Mouse (Mus musculus): Measurements from ENCODE around the gene Ifnl3. TPM values are rescaled to one million over a fixed set of nuclear protein-coding genes. Genes with fewer than 3 reads are reported as not detected.

The Ifnl3 gene
- polyA plus RNA-seq, 1 experiment from 2014 or later = not detected

- Histone ChIP-seq H3K27me3 (replicated peaks) (no peaks in the 10 kb centered on the region), H3K36me3 (peaks cover 67% of the 10 kb centered on the region), H3K9me3 (no peaks in the 10 kb centered on the region), H3K9ac (no peak overlapping the region), H3K4me1 (peaks cover 31% of the 10 kb centered on the region), H3K4me3 (no peak overlapping the region), H3K27ac (replicated peaks) (no peak overlapping the region), H3K4me2 (no peak overlapping the region)
- no peak for ATAC-seq (ENCODE audit: extremely low read depth, insufficient number of reproducible peaks, low FRiP score, low TSS enrichment)
- WGBS = 72% methylated on average over 4 of the region's 4 CpGs
Observed at GRCm38 (mm10) chr7:28567539-28567938, 44.9 kb downstream of the Ifnl3 start.

GRCm38 (mm10) chr7:28568253-28568652 lies 45.6 kb downstream of the Ifnl3 start:
- Histone ChIP-seq H3K27me3 (replicated peaks) (no peaks in the 10 kb centered on the region), H3K9me3 (no peaks in the 10 kb centered on the region), H3K27ac (replicated peaks) (no peak overlapping the region), H3K4me3 (no peak overlapping the region), H3K36me3 (peaks cover 60% of the 10 kb centered on the region), H3K4me1 (peaks cover 38% of the 10 kb centered on the region), H3K4me2 (no peak overlapping the region), H3K9ac (no peak overlapping the region; the same call in 1 of the 2 replicates)
- ATAC-seq (ENCODE audit: extremely low read depth, insufficient number of reproducible peaks, low FRiP score, low TSS enrichment) = no peak

GRCm38 (mm10) chr7:28570291-28570981 lies 47.8 kb downstream of the Ifnl3 start:
- 55% methylated on average over 12 of the region's 12 CpGs for WGBS
- no peak overlapping the region for H3K4me2 ChIP-seq
- no peak overlapping the region for H3K4me3 ChIP-seq
- H3K36me3 ChIP-seq = peaks cover 38% of the 10 kb centered on the region
- peak overlapping the region; percentile 30 for H3K27ac ChIP-seq (replicated peaks)
- peaks cover 54% of the 10 kb centered on the region for H3K4me1 ChIP-seq
- H3K9me3 ChIP-seq = no peaks in the 10 kb centered on the region
- peak overlapping the region; percentile 58 for H3K9ac ChIP-seq
- H3K27me3 ChIP-seq (replicated peaks) = no peaks in the 10 kb centered on the region
- ATAC-seq (ENCODE audit: extremely low read depth, insufficient number of reproducible peaks, low FRiP score, low TSS enrichment) = no peak

- H3K27ac ChIP-seq (replicated peaks) = peak overlapping the region; percentile 30
- no peaks in the 10 kb centered on the region for H3K27me3 ChIP-seq (replicated peaks)
- no peaks in the 10 kb centered on the region for H3K9me3 ChIP-seq
- peaks cover 60% of the 10 kb centered on the region for H3K4me1 ChIP-seq
- no peak for ATAC-seq (ENCODE audit: extremely low read depth, insufficient number of reproducible peaks, low FRiP score, low TSS enrichment)
- 38% methylated on average over 5 of the region's 5 CpGs for WGBS
- no peak overlapping the region for H3K4me2 ChIP-seq
- peak overlapping the region; percentile 58 for H3K9ac ChIP-seq
- no peak overlapping the region for H3K4me3 ChIP-seq
- H3K36me3 ChIP-seq = peaks cover 31% of the 10 kb centered on the region
Observed at GRCm38 (mm10) chr7:28570982-28571682, 48.5 kb downstream of the Ifnl3 start.

GRCm38 (mm10) chr7:28572689-28573088 lies 50.1 kb downstream of the Ifnl3 start:
- Histone ChIP-seq H3K9me3 (no peaks in the 10 kb centered on the region), H3K9ac (0 out of 2 replicates have a peak overlapping the region, but pooled peaks have one; percentile 15), H3K27me3 (replicated peaks) (no peaks in the 10 kb centered on the region), H3K36me3 (peaks cover 16% of the 10 kb centered on the region), H3K4me2 (no peak overlapping the region), H3K4me1 (peaks cover 76% of the 10 kb centered on the region), H3K27ac (replicated peaks) (no peak overlapping the region), H3K4me3 (no peak overlapping the region)
- WGBS = 78% methylated on average over 5 of the region's 5 CpGs
- ATAC-seq (ENCODE audit: extremely low read depth, insufficient number of reproducible peaks, low FRiP score, low TSS enrichment) = no peak

GRCm38 (mm10) chr7:28573236-28573635 lies 50.6 kb downstream of the Ifnl3 start:
- peaks cover 11% of the 10 kb centered on the region for H3K36me3 ChIP-seq
- WGBS = 89% methylated on average over 3 of the region's 3 CpGs
- H3K27me3 ChIP-seq (replicated peaks) = no peaks in the 10 kb centered on the region
- H3K4me3 ChIP-seq = no peak overlapping the region
- H3K9me3 ChIP-seq = no peaks in the 10 kb centered on the region
- H3K4me1 ChIP-seq = peaks cover 81% of the 10 kb centered on the region
- no peak overlapping the region for H3K4me2 ChIP-seq
- no peak overlapping the region for H3K27ac ChIP-seq (replicated peaks)
- ATAC-seq (ENCODE audit: extremely low read depth, insufficient number of reproducible peaks, low FRiP score, low TSS enrichment) = no peak
- H3K9ac ChIP-seq = no peak overlapping the region

Small RNA genes within 50 kb of the gene (microRNA-seq; reads per million reads assigned to microRNA genes)
- 1.0 reads per million for gene Mir7049

Other genes with a start within 250 kb of the Ifnl3 start
- gene Eid2b, start 245.1 kb upstream of the Ifnl3 start, polyA plus RNA-seq (2015; fragmentation: Nextera tagmentation; extraction: Ambion mirVana) = 7.4 and 7.6 TPM in 2 replicates
- gene Selenov, start 231.7 kb upstream of the Ifnl3 start, polyA plus RNA-seq (2015; fragmentation: Nextera tagmentation; extraction: Ambion mirVana) = not detected in 2 replicates
- 0.05 and 0.19 TPM in 2 replicates for gene Dll3, start 220.6 kb upstream of the Ifnl3 start, polyA plus RNA-seq (2015; fragmentation: Nextera tagmentation; extraction: Ambion mirVana)
- 114 and 131 TPM in 2 replicates for gene Timm50, start 210.8 kb upstream of the Ifnl3 start, polyA plus RNA-seq (2015; fragmentation: Nextera tagmentation; extraction: Ambion mirVana)
- 60.1 and 62.3 TPM in 2 replicates for gene Supt5, start 184.1 kb upstream of the Ifnl3 start, polyA plus RNA-seq (2015; fragmentation: Nextera tagmentation; extraction: Ambion mirVana)
- gene Rps16, start 172.2 kb upstream of the Ifnl3 start, polyA plus RNA-seq (2015; fragmentation: Nextera tagmentation; extraction: Ambion mirVana) = 599 and 651 TPM in 2 replicates
- gene Plekhg2, start 150.2 kb upstream of the Ifnl3 start, polyA plus RNA-seq (2015; fragmentation: Nextera tagmentation; extraction: Ambion mirVana) = 43.5 and 49.3 TPM in 2 replicates
- 11.9 and 13.6 TPM in 2 replicates for gene Zfp36, start 142.6 kb upstream of the Ifnl3 start, polyA plus RNA-seq (2015; fragmentation: Nextera tagmentation; extraction: Ambion mirVana)
- 49.9 and 54.2 TPM in 2 replicates for gene Med29, start 130.1 kb upstream of the Ifnl3 start, polyA plus RNA-seq (2015; fragmentation: Nextera tagmentation; extraction: Ambion mirVana)
- gene Paf1, start 129.9 kb upstream of the Ifnl3 start, polyA plus RNA-seq (2015; fragmentation: Nextera tagmentation; extraction: Ambion mirVana) = 73.4 and 75.1 TPM in 2 replicates
- 6.9 and 8.4 TPM in 2 replicates for gene Gmfg, start 85.4 kb upstream of the Ifnl3 start, polyA plus RNA-seq (2015; fragmentation: Nextera tagmentation; extraction: Ambion mirVana)
- 0.94 and 1.1 TPM in 2 replicates for gene Lrfn1, start 70.9 kb upstream of the Ifnl3 start, polyA plus RNA-seq (2015; fragmentation: Nextera tagmentation; extraction: Ambion mirVana)
- not detected in 2 replicates for gene Ifnl2, start 12.4 kb upstream of the Ifnl3 start, polyA plus RNA-seq (2015; fragmentation: Nextera tagmentation; extraction: Ambion mirVana)
- gene Sycn, start 18.0 kb downstream of the Ifnl3 start, polyA plus RNA-seq (2015; fragmentation: Nextera tagmentation; extraction: Ambion mirVana) = not detected in 2 replicates
- not detected in 2 replicates for gene Nccrp1, start 24.4 kb downstream of the Ifnl3 start, polyA plus RNA-seq (2015; fragmentation: Nextera tagmentation; extraction: Ambion mirVana)
- 18.7 and 23.3 TPM in 2 replicates for gene Samd4b, start 75.3 kb downstream of the Ifnl3 start, polyA plus RNA-seq (2015; fragmentation: Nextera tagmentation; extraction: Ambion mirVana)
- gene Pak4, start 75.3 kb downstream of the Ifnl3 start, polyA plus RNA-seq (2015; fragmentation: Nextera tagmentation; extraction: Ambion mirVana) = 27.9 and 30.5 TPM in 2 replicates
- not detected in 2 replicates for gene Acp7, start 108.5 kb downstream of the Ifnl3 start, polyA plus RNA-seq (2015; fragmentation: Nextera tagmentation; extraction: Ambion mirVana)
- gene Fbxo27, start 170.0 kb downstream of the Ifnl3 start, polyA plus RNA-seq (2015; fragmentation: Nextera tagmentation; extraction: Ambion mirVana) = 4.2 and 4.7 TPM in 2 replicates
- 10.6 and 11.4 TPM in 2 replicates for gene Fbxo17, start 194.0 kb downstream of the Ifnl3 start, polyA plus RNA-seq (2015; fragmentation: Nextera tagmentation; extraction: Ambion mirVana)
- 108 and 117 TPM in 2 replicates for gene Mrps12, start 219.0 kb downstream of the Ifnl3 start, polyA plus RNA-seq (2015; fragmentation: Nextera tagmentation; extraction: Ambion mirVana)
- gene Sars2, start 219.2 kb downstream of the Ifnl3 start, polyA plus RNA-seq (2015; fragmentation: Nextera tagmentation; extraction: Ambion mirVana) = 20.2 and 20.4 TPM in 2 replicates
- gene Ccer2, start 233.3 kb downstream of the Ifnl3 start, polyA plus RNA-seq (2015; fragmentation: Nextera tagmentation; extraction: Ambion mirVana) = not detected in 2 replicates
- gene Sirt2, start 243.9 kb downstream of the Ifnl3 start, polyA plus RNA-seq (2015; fragmentation: Nextera tagmentation; extraction: Ambion mirVana) = 48.9 and 51.5 TPM in 2 replicates
- gene Nfkbib, start 244.7 kb downstream of the Ifnl3 start, polyA plus RNA-seq (2015; fragmentation: Nextera tagmentation; extraction: Ambion mirVana) = 30.5 and 32.7 TPM in 2 replicates

Measured in heart, embryonic 13.5 days (tissue).